Mouse (Mus musculus) liver, adult 2 months (tissue): Measurements from ENCODE around the gene Ptpn13.

Experiments used
- CTCF ChIP-seq: fragments of 200-500 bp; IDR thresholded peaks from 2 replicates; pipeline ENCODE4 v1.5.1; 2011; ENCODE audit warnings: low read depth, low read length, control low read depth
- POLR2A ChIP-seq: fragments of 200-500 bp; IDR thresholded peaks from 2 replicates; pipeline ENCODE4 v1.6.1; 2011; ENCODE audit warnings: low read length, control low read depth; ENCODE audit not compliant: insufficient read depth; ENCODE audit errors: extremely low read depth

- TF ChIP-seq POLR2A, result no peak
- TF ChIP-seq CTCF, result no peak
These were observed 19.1 kb upstream of the Ptpn13 start for GRCm38 (mm10) chr5:103405921-103406320.
